Comparison of ENCODE assay signal across 8 mouse cellular contexts in the genomic region with DNA sequence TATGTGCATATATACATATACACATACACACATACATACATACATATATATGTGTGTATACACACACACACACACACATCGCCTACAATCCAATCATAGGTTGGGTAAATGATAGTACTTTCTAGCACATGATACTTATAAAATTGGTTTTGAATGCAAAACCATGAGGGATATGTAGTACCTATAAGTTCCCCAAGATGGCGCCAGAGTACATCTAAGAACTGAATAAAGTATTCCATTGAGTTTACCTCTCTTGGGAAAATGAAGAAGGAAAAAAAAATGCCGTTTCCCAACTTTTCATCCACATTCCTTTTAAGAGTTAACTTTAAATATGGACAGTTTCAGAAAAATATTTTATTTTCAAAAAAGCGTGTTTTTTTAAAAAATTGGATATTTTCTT.
DNase-seq lines count a peak whose midpoint lies in the region; ATAC-seq and TF ChIP-seq lines count a peak whose summit lies in the region.

No protein-coding gene starts in this region.

- DNase-seq in heart, adult 2 months: no peak
- DNase-seq in right cerebral cortex, adult 2 months (ENCODE audit: low spot score in 2 of 2): peak; percentile 7 to 61
- no peak for DNase-seq in right cerebral cortex, postnatal 36 days (ENCODE audit: low spot score in 2 of 2)
- DNase-seq in cerebellum, adult 9-10 months: peak; percentile 65
- DNase-seq in left cerebral cortex, adult 2 months (ENCODE audit: extremely low spot score in 1 of 2, low spot score in 2 of 2): peak; percentile 12 to 20
- no peak for DNase-seq in forebrain, embryonic 11.5 days (ENCODE audit: low spot score)

- H3K4me2 ChIP-seq in heart, embryonic 12.5 days: no peak overlapping the region
- H3K4me2 ChIP-seq in forebrain, embryonic 11.5 days (ENCODE audit: low read depth, low read length, severe bottlenecking): no peak overlapping the region

- no peak for TF ChIP-seq POLR2A in heart, adult 2 months (IDR thresholded peaks at IDR 0.05; ENCODE audit: insufficient read depth, low read depth, low read length)

- WGBS in heart, adult 2 months: 25% methylated on average over 4 of the region's 4 CpGs
- 26% methylated on average over 4 of the region's 4 CpGs for WGBS in heart, embryonic 12.5 days
- 36% methylated on average over 4 of the region's 4 CpGs for WGBS in forebrain, embryonic 11.5 days

- no peaks in the 10 kb centered on the region for H3K27me3 ChIP-seq in heart, adult 2 months (ENCODE audit: control insufficient read depth, insufficient read depth, low read length)
- H3K27me3 ChIP-seq in heart, embryonic 12.5 days (replicated peaks): no peaks in the 10 kb centered on the region
- H3K27me3 ChIP-seq in forebrain, embryonic 11.5 days (ENCODE audit: control insufficient read depth, insufficient read depth, low read length): no peaks in the 10 kb centered on the region

- H3K36me3 ChIP-seq in heart, adult 2 months (ENCODE audit: control insufficient read depth, insufficient read depth, low read length): no peaks in the 10 kb centered on the region
- peaks cover 46% of the 10 kb centered on the region for H3K36me3 ChIP-seq in heart, embryonic 12.5 days
- H3K36me3 ChIP-seq in forebrain, embryonic 11.5 days (ENCODE audit: control insufficient read depth, insufficient read depth, low read length): no peaks in the 10 kb centered on the region; the same call in 1 of the 2 replicates

- H3K4me3 ChIP-seq in heart, adult 2 months: no peak overlapping the region
- H3K4me3 ChIP-seq in heart, embryonic 12.5 days: no peak overlapping the region
- H3K4me3 ChIP-seq in left cerebral cortex, adult 2 months: no peak overlapping the region
- no peak overlapping the region for H3K4me3 ChIP-seq in forebrain, embryonic 11.5 days (ENCODE audit: low read depth, low read length)

- TF ChIP-seq CTCF in heart, adult 2 months (IDR thresholded peaks at IDR 0.05): peak; percentile 90
- TF ChIP-seq CTCF in left cerebral cortex, adult 2 months (IDR thresholded peaks at IDR 0.05): peak; percentile 83

- H3K79me2 ChIP-seq in heart, adult 2 months (replicated peaks; ENCODE audit: control insufficient read depth, insufficient read depth, low read length): no peaks in the 10 kb centered on the region

- TF ChIP-seq EP300 in heart, adult 2 months (IDR thresholded peaks at IDR 0.05; ENCODE audit: insufficient read depth, low read depth, low read length): no peak

- no peak for ATAC-seq in heart, embryonic 12.5 days (ENCODE audit: insufficient number of reproducible peaks, low FRiP score)
- no peak for ATAC-seq in erythroblast, adult 5-6 weeks (replicated peaks; ENCODE audit: low FRiP score, poor library complexity, severe bottlenecking)
- no peak for ATAC-seq in forebrain, embryonic 11.5 days (replicated peaks; ENCODE audit: low FRiP score)

- no peaks in the 10 kb centered on the region for H3K9me3 ChIP-seq in heart, embryonic 12.5 days (replicated peaks)
- no peaks in the 10 kb centered on the region; the same call in 1 of the 2 replicates for H3K9me3 ChIP-seq in forebrain, embryonic 11.5 days (ENCODE audit: control insufficient read depth, low read length)

- intact Hi-C loops in heart, adult 2 months (cut with DNase I): loop anchor here (2.0 to 10.0 kb wide), 2 partner anchors 208 to 404 kb away; no protein-coding TSS in a partner anchor
- intact Hi-C loops in left cerebral cortex, adult 2 months (cut with DNase I): loop anchor here (1.0 to 10.0 kb wide), 2 partner anchors 406 to 528 kb away; no protein-coding TSS in a partner anchor

- H3K9ac ChIP-seq in heart, adult 2 months (ENCODE audit: low read depth, low read length): no peak overlapping the region
- H3K9ac ChIP-seq in heart, embryonic 12.5 days: no peak overlapping the region
- no peak overlapping the region for H3K9ac ChIP-seq in forebrain, embryonic 11.5 days (ENCODE audit: low read length)

- H3K27ac ChIP-seq in heart, adult 2 months: no peak overlapping the region
- H3K27ac ChIP-seq in heart, embryonic 12.5 days (ENCODE audit: poor library complexity, severe bottlenecking): no peak overlapping the region
- no peak overlapping the region for H3K27ac ChIP-seq in left cerebral cortex, adult 2 months
- no peak overlapping the region for H3K27ac ChIP-seq in forebrain, embryonic 11.5 days (ENCODE audit: low read depth, low read length)

- H3K4me1 ChIP-seq in heart, adult 2 months (ENCODE audit: control insufficient read depth, insufficient read depth, low read length): no peaks in the 10 kb centered on the region
- H3K4me1 ChIP-seq in heart, embryonic 12.5 days (replicated peaks): no peaks in the 10 kb centered on the region
- H3K4me1 ChIP-seq in forebrain, embryonic 11.5 days (replicated peaks; ENCODE audit: control insufficient read depth, insufficient read depth, low read length): no peaks in the 10 kb centered on the region

Comparison
In these comparisons a context has a peak if more than half of its experiments do, and no peak if none do; other contexts are left out.
1. DNase-seq: peak in right cerebral cortex, adult 2 months (2 of 2), cerebellum, adult 9-10 months (single experiment) and left cerebral cortex, adult 2 months (2 of 2); none in heart, adult 2 months (0 of 2), right cerebral cortex, postnatal 36 days (0 of 2) and forebrain, embryonic 11.5 days (single experiment).